Mouse (Mus musculus) neural tube, embryonic 12.5 days (tissue): ENCODE data around the gene Tram1l1. TPM values are rescaled to one million over a fixed set of nuclear protein-coding genes. Genes with fewer than 3 reads are reported as not detected.
"Not testable (repeated sequence)": the region's sequence is repeated elsewhere in the genome, so short reads cannot be mapped to it uniquely, and the experiment has no call there.

Source experiments
- ATAC-seq: fragments of 200-750 bp; cut with Nextera tagmentation; 2 replicates; pipeline ENCODE4 v1.8.0; 2017; ENCODE audit warnings: low read depth, mild to moderate bottlenecking, moderate TSS enrichment, moderate library complexity; ENCODE audit not compliant: low FRiP score
- H3K27ac ChIP-seq: fragments of 300-500 bp; sonication (generic); 2 replicates; pipeline ENCODE4 v1.5.1; 2016
- H3K27me3 ChIP-seq: fragments of 300-500 bp; sonication (generic); replicated peaks from 2 replicates; pipeline ENCODE4 v1.6.1; 2016; ENCODE audit warnings: mild to moderate bottlenecking
- H3K36me3 ChIP-seq: fragments of 300-500 bp; sonication (generic); 2 replicates; pipeline ENCODE4 v1.6.1; 2016; ENCODE audit warnings: mild to moderate bottlenecking
- H3K4me1 ChIP-seq: fragments of 300-500 bp; sonication (generic); 2 replicates; pipeline ENCODE4 v1.6.1; 2016
- H3K4me2 ChIP-seq: fragments of 300-500 bp; sonication (generic); replicated peaks from 2 replicates; pipeline ENCODE4 v1.6.1; 2016; ENCODE audit warnings: mild to moderate bottlenecking
- H3K4me3 ChIP-seq: fragments of 300-500 bp; sonication (generic); 2 replicates; pipeline ENCODE4 v1.5.1; 2016
- H3K9ac ChIP-seq: fragments of 300-500 bp; sonication (generic); 2 replicates; pipeline ENCODE4 v1.6.1; 2016; ENCODE audit warnings: mild to moderate bottlenecking
- H3K9me3 ChIP-seq: fragments of 300-500 bp; sonication (generic); 2 replicates; pipeline ENCODE4 v1.6.1; 2016; ENCODE audit warnings: mild to moderate bottlenecking
- WGBS: fragments of 180-500 bp; shearing (Covaris S2); methylation state at CpG from one replicate; pipeline ENCODE4 v1.1.7; 2016; 5-methylcytosine and 5-hydroxymethylcytosine counted together
- polyA plus RNA-seq: library from polyadenylated mRNA; unstranded; fragments of >200 nt; fragmentation: Nextera tagmentation; extraction: Ambion mirVana; gene quantifications from 2 replicates; pipeline ENCODE4 v1.2.1, GENCODE M21; 2016

Tram1l1 gene
- polyA plus RNA-seq: 33.7 and 36.3 TPM in 2 replicates

GRCm38 (mm10) chr3:124320821-124321576 lies at the start of gene Tram1l1:
TSS of gene Tram1l1 (plus strand) at chr3:124320855.
- Histone ChIP-seq H3K36me3 (no peaks in the 10 kb centered on the region), H3K9ac (peak within 1 kb of the TSS; percentile 74), H3K9me3 (no peaks in the 10 kb centered on the region), H3K27me3 (no peaks in the 10 kb centered on the region), H3K27ac (peak within 1 kb of the TSS; percentile 66), H3K4me2 (peak within 1 kb of the TSS; percentile 70), H3K4me1 (peaks cover 6% of the 10 kb centered on the region), H3K4me3 (peak within 1 kb of the TSS; percentile 61)
- WGBS: 3% methylated on average over 53 of the region's 53 CpGs
- ATAC-seq: peak; percentile 96

GRCm38 (mm10) chr3:124271229-124271628 lies 49.4 kb upstream of the Tram1l1 start:
- no peaks in the 10 kb centered on the region for H3K4me1 ChIP-seq
- no peak overlapping the region for H3K27ac ChIP-seq
- no peaks in the 10 kb centered on the region for H3K27me3 ChIP-seq
- H3K36me3 ChIP-seq: no peaks in the 10 kb centered on the region
- H3K4me2 ChIP-seq: no peak overlapping the region
- no peaks in the 10 kb centered on the region for H3K9me3 ChIP-seq
- no peak overlapping the region for H3K9ac ChIP-seq
- no peak overlapping the region for H3K4me3 ChIP-seq
- no peak for ATAC-seq
- WGBS: 78% methylated on average over 4 of the region's 4 CpGs

- no peak overlapping the region for H3K4me2 ChIP-seq
- ATAC-seq: no peak
- H3K4me3 ChIP-seq: no peak overlapping the region
- H3K36me3 ChIP-seq: no peaks in the 10 kb centered on the region
- H3K9me3 ChIP-seq: no peaks in the 10 kb centered on the region
- H3K27ac ChIP-seq: no peak overlapping the region
- H3K4me1 ChIP-seq: no peaks in the 10 kb centered on the region
- no peak overlapping the region for H3K9ac ChIP-seq
- H3K27me3 ChIP-seq: no peaks in the 10 kb centered on the region
- WGBS: 87% methylated on average over 3 of the region's 3 CpGs
Observed at GRCm38 (mm10) chr3:124271668-124272067, 49.0 kb upstream of the Tram1l1 start.

GRCm38 (mm10) chr3:124272465-124273089 lies 48.1 kb upstream of the Tram1l1 start:
- Histone ChIP-seq H3K4me1 (no peaks in the 10 kb centered on the region), H3K27me3 (no peaks in the 10 kb centered on the region), H3K4me2 (no peak overlapping the region), H3K4me3 (no peak overlapping the region), H3K27ac (no peak overlapping the region), H3K9me3 (no peaks in the 10 kb centered on the region), H3K36me3 (no peaks in the 10 kb centered on the region), H3K9ac (no peak overlapping the region)
- no peak for ATAC-seq
- 36% methylated on average over 2 of the region's 2 CpGs for WGBS

GRCm38 (mm10) chr3:124274928-124275609 lies 45.6 kb upstream of the Tram1l1 start:
- not testable (repeated sequence) for H3K9ac ChIP-seq, H3K27me3 ChIP-seq, H3K4me3 ChIP-seq, H3K36me3 ChIP-seq, H3K4me1 ChIP-seq, H3K9me3 ChIP-seq, H3K4me2 ChIP-seq, H3K27ac ChIP-seq
- ATAC-seq: peak; percentile 58
- 14% methylated on average over 13 of the region's 13 CpGs for WGBS

GRCm38 (mm10) chr3:124288936-124289335 lies 31.7 kb upstream of the Tram1l1 start:
- 52% methylated on average over 7 of the region's 7 CpGs for WGBS
- H3K27ac ChIP-seq, H3K9me3 ChIP-seq, H3K4me3 ChIP-seq, H3K36me3 ChIP-seq, H3K4me1 ChIP-seq, H3K27me3 ChIP-seq, H3K9ac ChIP-seq, H3K4me2 ChIP-seq: not testable (repeated sequence)
- ATAC-seq: peak; percentile 21; the same call in 1 of the 2 replicates

GRCm38 (mm10) chr3:124319254-124319653 lies 1.4 kb upstream of the Tram1l1 start:
- Histone ChIP-seq H3K27ac (no peak overlapping the region), H3K9me3 (no peaks in the 10 kb centered on the region), H3K36me3 (no peaks in the 10 kb centered on the region), H3K4me1 (peaks cover 6% of the 10 kb centered on the region), H3K4me2 (no peak overlapping the region), H3K27me3 (no peaks in the 10 kb centered on the region), H3K4me3 (no peak overlapping the region), H3K9ac (no peak overlapping the region)
- ATAC-seq: no peak
- 86% methylated on average over 4 of the region's 4 CpGs for WGBS

GRCm38 (mm10) chr3:124320398-124320797 lies 257 bp upstream of the Tram1l1 start:
- 6% methylated on average over 2 of the region's 2 CpGs for WGBS
- no peaks in the 10 kb centered on the region for H3K36me3 ChIP-seq
- H3K27me3 ChIP-seq: no peaks in the 10 kb centered on the region
- peaks cover 6% of the 10 kb centered on the region for H3K4me1 ChIP-seq
- peak overlapping the region; percentile 66; the same call in 1 of the 2 replicates for H3K27ac ChIP-seq
- H3K9ac ChIP-seq: peak overlapping the region; percentile 74; the same call in 1 of the 2 replicates
- peak overlapping the region; percentile 70 for H3K4me2 ChIP-seq
- H3K4me3 ChIP-seq: peak overlapping the region; percentile 61
- ATAC-seq: peak; percentile 67
- H3K9me3 ChIP-seq: no peaks in the 10 kb centered on the region

- H3K9me3 ChIP-seq: no peaks in the 10 kb centered on the region
Observed at GRCm38 (mm10) chr3:124346445-124346844, 25.8 kb downstream of the Tram1l1 start.

GRCm38 (mm10) chr3:124357533-124357932 lies 36.9 kb downstream of the Tram1l1 start:
- no peaks in the 10 kb centered on the region for H3K27me3 ChIP-seq
- H3K9me3 ChIP-seq: no peaks in the 10 kb centered on the region
- ATAC-seq: no peak
- H3K4me2 ChIP-seq: no peak overlapping the region
- no peak overlapping the region for H3K4me3 ChIP-seq
- H3K9ac ChIP-seq: no peak overlapping the region
- H3K27ac ChIP-seq: no peak overlapping the region
- WGBS: 95% methylated on average over 3 of the region's 3 CpGs
- no peaks in the 10 kb centered on the region for H3K36me3 ChIP-seq
- H3K4me1 ChIP-seq: no peaks in the 10 kb centered on the region

More at GRCm38 (mm10) chr3:124346445-124346844, 25.8 kb downstream of the Tram1l1 start:
- ATAC-seq: no peak
- no peaks in the 10 kb centered on the region for H3K4me1 ChIP-seq
- no peaks in the 10 kb centered on the region for H3K36me3 ChIP-seq
- H3K27ac ChIP-seq: no peak overlapping the region
- H3K9ac ChIP-seq: no peak overlapping the region
- no peak overlapping the region for H3K4me3 ChIP-seq
- H3K4me2 ChIP-seq: no peak overlapping the region
- H3K27me3 ChIP-seq: no peaks in the 10 kb centered on the region

- H3K36me3 ChIP-seq: no peaks in the 10 kb centered on the region
- ATAC-seq: no peak
Observed at GRCm38 (mm10) chr3:124372031-124372430, 51.4 kb downstream of the Tram1l1 start.

More at GRCm38 (mm10) chr3:124372031-124372430, 51.4 kb downstream of the Tram1l1 start:
- Histone ChIP-seq H3K27ac (no peak overlapping the region), H3K4me3 (no peak overlapping the region), H3K9me3 (no peaks in the 10 kb centered on the region), H3K4me2 (no peak overlapping the region), H3K9ac (no peak overlapping the region), H3K27me3 (no peaks in the 10 kb centered on the region), H3K4me1 (no peaks in the 10 kb centered on the region)
- WGBS: 86% methylated on average over 2 of the region's 2 CpGs
